Mouse (Mus musculus) hindlimb bud, embryonic 11.5 days (tissue): ENCODE results near the gene Msh4.

Experiments
- DNase-seq: peaks from one replicate; pipeline ENCODE4 v3.0.0-alpha.2; 2012; ENCODE audit warnings: low read depth, low spot score; ENCODE audit errors: extremely low spot score

Gene Msh4

DNA sequence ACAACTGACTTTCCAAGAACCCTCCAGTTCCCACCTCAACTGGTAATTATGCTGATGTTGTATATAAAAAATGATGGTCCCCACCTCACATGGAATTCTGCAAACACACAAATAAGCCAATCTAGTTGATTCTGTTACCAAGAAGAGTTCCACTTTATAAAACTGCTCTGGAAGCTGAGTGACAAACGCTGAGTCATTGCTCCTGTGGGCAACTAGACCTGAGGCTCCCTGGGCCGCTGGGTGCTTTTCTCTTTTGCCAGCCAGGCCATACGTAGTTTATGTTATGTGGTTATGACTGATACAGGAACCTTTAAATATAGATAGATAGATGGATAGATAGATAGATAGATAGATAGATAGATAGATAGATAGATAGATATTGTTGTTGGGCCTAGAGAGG is 87.2 kb downstream of the Msh4 start:
- no peak for DNase-seq

GRCm38 (mm10) chr3:153817376-153817890 is 88.5 kb downstream of the Msh4 start:
- DNase-seq, result no peak

DNA sequence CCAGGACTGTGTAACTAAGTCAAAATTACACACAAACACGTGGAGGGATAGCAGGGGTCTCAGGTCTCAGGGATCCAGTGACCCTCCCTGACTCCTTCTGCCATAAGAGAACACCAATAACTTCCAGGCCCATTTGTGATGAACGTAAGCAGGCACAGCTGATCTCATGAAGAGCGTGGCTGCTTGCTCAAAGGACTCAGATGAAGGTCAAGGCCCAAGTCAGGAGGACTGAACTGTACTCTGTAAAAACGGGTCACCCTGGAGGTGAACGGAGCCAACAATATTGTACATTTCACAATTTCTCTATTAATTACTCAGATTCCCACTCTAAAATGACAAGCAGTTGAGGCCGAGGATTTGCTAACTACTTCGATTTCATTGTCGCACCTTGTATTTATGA is 91.9 kb downstream of the Msh4 start:
- no peak for DNase-seq

GRCm38 (mm10) chr3:153808406-153808805 is 97.5 kb downstream of the Msh4 start:
- no peak for DNase-seq

- DNase-seq, result no peak
Measured at GRCm38 (mm10) chr3:153807444-153808149, 98.3 kb downstream of the Msh4 start.
